Mouse (Mus musculus): ENCODE results near the gene Rhof. TPM values are rescaled to one million over a fixed set of nuclear protein-coding genes. Genes with fewer than 3 reads are reported as not detected.

The Rhof gene
- polyA plus RNA-seq (2021), result 0.33 TPM

- in situ Hi-C loops (cut with MboI; ENCODE audit: low pct_unique_long_range_greater_than_20kb), result loop anchor here (25.0 kb wide), 3 partner anchors 845 to 1380 kb away; partner anchors contain the start of genes Ppp1cc and Pptc7
- no peak for DNase-seq (ENCODE audit: low read depth, low spot score)
- ChIA-PET POLR2A (interaction anchor here (0.9 to 3.1 kb wide), 4 partner anchors 15 to 39 kb away, joined by 3 to 16 read pairs (median 8); no protein-coding TSS in a partner anchor), CTCF (interaction anchor here (0.7 to 7.7 kb wide), 11 partner anchors 9 to 71 kb away, joined by 3 to 173 read pairs (median 3); partner anchors contain the start of genes Psmd9 and Setd1b)
- H3K27me3 ChIP-seq, result no peaks in the 10 kb centered on the region
- no peak for TF ChIP-seq CTCF (IDR thresholded peaks at IDR 0.05)
- no peak for ATAC-seq
Observed at GRCm38 (mm10) chr5:123132308-123133071, at the start of gene Rhof. Gene Rhof (minus strand): TSS chr5:123132692.

- POLR2A ChIA-PET, result no interaction called here
- DNase-seq (ENCODE audit: low read depth, low spot score) (no peak), ATAC-seq (no peak)
- in situ Hi-C loops (cut with MboI; ENCODE audit: low pct_unique_long_range_greater_than_20kb), result no loop called here
- CTCF ChIA-PET, result no interaction called here
- peaks cover 15% of the 10 kb centered on the region for H3K27me3 ChIP-seq
- TF ChIP-seq CTCF (IDR thresholded peaks at IDR 0.05), result no peak
Observed at GRCm38 (mm10) chr5:123181536-123181935, 49.0 kb upstream of the Rhof start.

GRCm38 (mm10) chr5:123180390-123180789, 47.9 kb upstream of the Rhof start:
- no peak for DNase-seq (ENCODE audit: low read depth, low spot score)
- TF ChIP-seq CTCF (IDR thresholded peaks at IDR 0.05), result no peak
- CTCF ChIA-PET, result no interaction called here
- H3K27me3 ChIP-seq, result peaks cover 22% of the 10 kb centered on the region
- in situ Hi-C loops (cut with MboI; ENCODE audit: low pct_unique_long_range_greater_than_20kb), result no loop called here
- POLR2A ChIA-PET, result interaction anchor here (0.7 kb wide), 1 partner anchor 11 kb away, joined by 3 read pairs; no protein-coding TSS in a partner anchor
- no peak for ATAC-seq

- ATAC-seq (no peak), DNase-seq (ENCODE audit: low read depth, low spot score) (no peak)
- CTCF ChIA-PET, result interaction anchor here (0.7 kb wide), 1 partner anchor 22 kb away, joined by 3 read pairs; no protein-coding TSS in a partner anchor
- no peak for TF ChIP-seq CTCF (IDR thresholded peaks at IDR 0.05)
- peaks cover 14% of the 10 kb centered on the region for H3K27me3 ChIP-seq
- in situ Hi-C loops (cut with MboI; ENCODE audit: low pct_unique_long_range_greater_than_20kb), result no loop called here
- POLR2A ChIA-PET, result no interaction called here
Observed at GRCm38 (mm10) chr5:123178792-123179191, 46.3 kb upstream of the Rhof start.

- ATAC-seq (peak; percentile 60), DNase-seq (ENCODE audit: low read depth, low spot score) (no peak)
- H3K27me3 ChIP-seq, result peaks cover 7% of the 10 kb centered on the region
- CTCF ChIA-PET, result interaction anchor here (0.8 to 6.1 kb wide), 10 partner anchors 17 to 202 kb away, joined by 3 to 40 read pairs (median 8); no protein-coding TSS in a partner anchor
- in situ Hi-C loops (cut with MboI; ENCODE audit: low pct_unique_long_range_greater_than_20kb), result loop anchor here (5.0 kb wide), 1 partner anchor 109 kb away; no protein-coding TSS in a partner anchor
- POLR2A ChIA-PET, result interaction anchor here (1.1 kb wide), 1 partner anchor 39 kb away, joined by 3 read pairs; no protein-coding TSS in a partner anchor
- TF ChIP-seq CTCF (IDR thresholded peaks at IDR 0.05), result peak; percentile 99
Observed at GRCm38 (mm10) chr5:123171646-123172350, 39.3 kb upstream of the Rhof start.

GRCm38 (mm10) chr5:123170365-123170764, 37.9 kb upstream of the Rhof start:
- DNase-seq (ENCODE audit: low read depth, low spot score) (no peak), ATAC-seq (no peak)
- CTCF ChIA-PET, result interaction anchor here (0.7 to 6.1 kb wide), 8 partner anchors 15 to 112 kb away, joined by 4 to 40 read pairs (median 8); partner anchors contain the start of gene Tmem120b
- in situ Hi-C loops (cut with MboI; ENCODE audit: low pct_unique_long_range_greater_than_20kb), result loop anchor here (5.0 kb wide), 1 partner anchor 108 kb away; no protein-coding TSS in a partner anchor
- H3K27me3 ChIP-seq, result no peaks in the 10 kb centered on the region
- TF ChIP-seq CTCF (IDR thresholded peaks at IDR 0.05), result no peak
- POLR2A ChIA-PET, result no interaction called here

- no peaks in the 10 kb centered on the region for H3K27me3 ChIP-seq
- in situ Hi-C loops (cut with MboI; ENCODE audit: low pct_unique_long_range_greater_than_20kb), result no loop called here
- ChIA-PET CTCF (interaction anchor here (1.0 to 6.1 kb wide), 8 partner anchors 14 to 105 kb away, joined by 3 to 40 read pairs (median 8); partner anchors contain the start of gene Tmem120b), POLR2A (no interaction called here)
- DNase-seq (ENCODE audit: low read depth, low spot score) (no peak), ATAC-seq (no peak)
- no peak for TF ChIP-seq CTCF (IDR thresholded peaks at IDR 0.05)
Observed at GRCm38 (mm10) chr5:123169284-123169683, 36.8 kb upstream of the Rhof start, which contains the start of gene Psmd9. Gene Psmd9 (plus strand): TSS chr5:123169413.

GRCm38 (mm10) chr5:123167591-123167990, 35.1 kb upstream of the Rhof start:
- no peaks in the 10 kb centered on the region for H3K27me3 ChIP-seq
- no peak for DNase-seq (ENCODE audit: low read depth, low spot score)
- POLR2A ChIA-PET, result interaction anchor here (0.6 to 0.7 kb wide), 2 partner anchors 12 to 44 kb away, joined by 3 read pairs; no protein-coding TSS in a partner anchor
- in situ Hi-C loops (cut with MboI; ENCODE audit: low pct_unique_long_range_greater_than_20kb), result no loop called here
- no peak for TF ChIP-seq CTCF (IDR thresholded peaks at IDR 0.05)
- ATAC-seq, result no peak
- CTCF ChIA-PET, result interaction anchor here (6.1 kb wide), 1 partner anchor 12 kb away, joined by 40 read pairs; no protein-coding TSS in a partner anchor

GRCm38 (mm10) chr5:123166437-123166836, 33.9 kb upstream of the Rhof start:
- in situ Hi-C loops (cut with MboI; ENCODE audit: low pct_unique_long_range_greater_than_20kb), result no loop called here
- no peak for DNase-seq (ENCODE audit: low read depth, low spot score)
- POLR2A ChIA-PET, result no interaction called here
- ATAC-seq, result no peak
- no peak for TF ChIP-seq CTCF (IDR thresholded peaks at IDR 0.05)
- H3K27me3 ChIP-seq, result no peaks in the 10 kb centered on the region
- CTCF ChIA-PET, result interaction anchor here (6.1 kb wide), 1 partner anchor 11 kb away, joined by 40 read pairs; no protein-coding TSS in a partner anchor

- TF ChIP-seq CTCF (IDR thresholded peaks at IDR 0.05), result no peak
- in situ Hi-C loops (cut with MboI; ENCODE audit: low pct_unique_long_range_greater_than_20kb), result no loop called here
- no peak for DNase-seq (ENCODE audit: low read depth, low spot score)
- H3K27me3 ChIP-seq, result no peaks in the 10 kb centered on the region
- CTCF ChIA-PET, result interaction anchor here (1.2 to 1.9 kb wide), 3 partner anchors 13 to 33 kb away, joined by 3 to 5 read pairs (median 4); no protein-coding TSS in a partner anchor
- no peak for ATAC-seq
- POLR2A ChIA-PET, result no interaction called here
Observed at GRCm38 (mm10) chr5:123162942-123163341, 30.4 kb upstream of the Rhof start.
